Mouse (Mus musculus): ENCODE results near the gene Tnnt1.

DNA sequence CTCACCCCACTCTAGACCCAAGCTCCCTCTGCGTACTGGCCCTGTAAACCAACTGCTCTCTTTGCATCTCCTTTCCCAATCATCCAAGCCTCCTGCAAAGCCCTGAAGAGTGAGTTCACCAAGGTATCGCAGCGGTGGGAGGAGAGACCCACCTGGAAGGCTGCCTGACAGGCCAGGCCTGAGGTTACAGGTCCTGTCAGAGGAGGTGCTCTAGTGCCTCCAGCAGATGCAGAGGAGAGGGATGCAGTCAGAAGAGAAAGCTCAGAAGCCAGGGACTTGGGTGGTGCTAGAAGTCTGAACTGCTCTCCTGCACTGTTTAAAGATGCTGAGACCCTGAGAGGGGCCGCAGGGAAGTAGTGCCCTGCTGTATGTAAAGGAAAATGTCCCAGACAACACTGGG, 17.1 kb downstream of the Tnnt1 start:
- TF ChIP-seq CTCF (IDR thresholded peaks at IDR 0.05; ENCODE audit: low read depth) (no peak), EP300 (IDR thresholded peaks at IDR 0.05; ENCODE audit: low read depth) (no peak)

All from heart, postnatal 0 days (tissue).